11 mouse cellular contexts compared by ENCODE assay signal in the genomic region with DNA sequence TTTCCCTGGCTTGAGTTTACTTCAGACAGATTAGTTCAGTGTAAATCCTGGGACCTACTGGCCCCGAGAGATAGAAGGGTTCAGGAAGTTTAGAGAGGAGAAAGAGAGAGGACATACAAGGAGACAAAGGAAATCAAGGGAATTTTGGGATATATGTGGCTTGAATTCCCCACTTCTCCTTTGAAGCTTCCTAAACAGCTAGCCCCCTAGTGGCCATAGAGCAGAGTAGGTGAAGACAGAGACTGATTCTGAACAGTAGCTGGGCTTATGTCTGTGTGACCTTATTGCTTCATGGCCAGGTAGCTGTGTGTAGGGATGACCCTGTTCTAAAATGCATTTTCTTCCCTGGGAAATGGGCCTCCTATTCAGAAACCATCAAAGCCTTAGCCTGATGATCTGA.
DNase-seq lines count a peak whose midpoint lies in the region; ATAC-seq and TF ChIP-seq lines count a peak whose summit lies in the region.
"Had no signal": no experiment of that assay in that cellular context is flagged by ENCODE, and none has a peak within 500 bp of the region (broad histone marks: within the 10 kb centered on the region; RNA-seq: fewer than 3 reads in every experiment).

No protein-coding gene starts in this region.

- TF ChIP-seq CTCF in intestine, postnatal 0 days (IDR thresholded peaks at IDR 0.05; ENCODE audit: low read depth), result peak; percentile 73
- peak; percentile 68; the same call in 1 of the 2 replicates for TF ChIP-seq CTCF in brain, embryonic 14.5 days (IDR thresholded peaks at IDR 0.05; ENCODE audit: borderline replicate concordance, extremely low read depth, insufficient read depth, insufficient read length)
- peak; percentile 77 for TF ChIP-seq CTCF in stomach, postnatal 0 days (IDR thresholded peaks at IDR 0.05; ENCODE audit: low read depth)

- no peaks in the 10 kb centered on the region for H3K27me3 ChIP-seq in intestine, postnatal 0 days (replicated peaks; ENCODE audit: control insufficient read depth, insufficient read depth, low read length)
- no peaks in the 10 kb centered on the region for H3K27me3 ChIP-seq in intestine, embryonic 16.5 days (replicated peaks; ENCODE audit: control insufficient read depth, insufficient read depth, low read length)
- no peaks in the 10 kb centered on the region for H3K27me3 ChIP-seq in stomach, postnatal 0 days (ENCODE audit: control insufficient read depth, insufficient read depth, low read length)
- H3K27me3 ChIP-seq: heart, embryonic 12.5 days; megakaryocyte, embryonic 14.5 days had no signal

- no peak overlapping the region for H3K27ac ChIP-seq in intestine, postnatal 0 days (ENCODE audit: low read depth, low read length)
- no peak overlapping the region for H3K27ac ChIP-seq in intestine, embryonic 16.5 days (ENCODE audit: low read length)
- no peak overlapping the region for H3K27ac ChIP-seq in stomach, postnatal 0 days (replicated peaks)

- no peaks in the 10 kb centered on the region for H3K9me3 ChIP-seq in intestine, postnatal 0 days (ENCODE audit: control insufficient read depth)
- no peaks in the 10 kb centered on the region for H3K9me3 ChIP-seq in intestine, embryonic 16.5 days (ENCODE audit: control insufficient read depth, low read length)
- H3K9me3 ChIP-seq in stomach, postnatal 0 days (ENCODE audit: control insufficient read depth, low read length), result no peaks in the 10 kb centered on the region

- H3K4me2 ChIP-seq in intestine, postnatal 0 days (replicated peaks; ENCODE audit: low read depth), result no peak overlapping the region
- H3K4me2 ChIP-seq in intestine, embryonic 16.5 days (ENCODE audit: low read depth, low read length), result no peak overlapping the region
- H3K4me2 ChIP-seq in stomach, postnatal 0 days (replicated peaks; ENCODE audit: low read depth), result no peak overlapping the region
- H3K4me2 ChIP-seq: heart, embryonic 12.5 days had no signal

- TF ChIP-seq POLR2A in brain, embryonic 14.5 days (IDR thresholded peaks at IDR 0.05; ENCODE audit: borderline replicate concordance, extremely low read depth, insufficient read depth, insufficient read length, poor library complexity, severe bottlenecking), result no peak

- TF ChIP-seq EP300 in stomach, postnatal 0 days (optimal IDR thresholded peaks at IDR 0.05), result no peak

- H3K4me3 ChIP-seq in intestine, postnatal 0 days (ENCODE audit: low read depth, low read length), result no peak overlapping the region
- H3K4me3 ChIP-seq in intestine, embryonic 16.5 days (ENCODE audit: low read length), result no peak overlapping the region
- H3K4me3 ChIP-seq in stomach, postnatal 0 days (ENCODE audit: low read depth, low read length), result no peak overlapping the region
- H3K4me3 ChIP-seq: heart, embryonic 12.5 days; megakaryocyte, embryonic 14.5 days had no signal

- WGBS in intestine, postnatal 0 days, result 41% methylated on average over 1 of the region's 1 CpGs
- WGBS in intestine, embryonic 16.5 days, result 41% methylated on average over 1 of the region's 1 CpGs
- 50% methylated on average over 1 of the region's 1 CpGs for WGBS in stomach, postnatal 0 days

- no peak for ATAC-seq in intestine, postnatal 0 days
- ATAC-seq in intestine, embryonic 16.5 days, result no peak
- no peak for ATAC-seq in stomach, postnatal 0 days (ENCODE audit: low FRiP score, low TSS enrichment)

- H3K36me3 ChIP-seq in intestine, postnatal 0 days (ENCODE audit: control insufficient read depth, insufficient read depth), result no peaks in the 10 kb centered on the region
- H3K36me3 ChIP-seq in intestine, embryonic 16.5 days (ENCODE audit: control insufficient read depth, insufficient read depth, low read length), result no peaks in the 10 kb centered on the region
- no peaks in the 10 kb centered on the region for H3K36me3 ChIP-seq in stomach, postnatal 0 days (ENCODE audit: control insufficient read depth, insufficient read depth, low read length)
- H3K36me3 ChIP-seq: heart, embryonic 12.5 days had no signal

- H3K9ac ChIP-seq in intestine, postnatal 0 days (ENCODE audit: low read depth, low read length), result no peak overlapping the region
- H3K9ac ChIP-seq in intestine, embryonic 16.5 days (ENCODE audit: low read depth, low read length), result no peak overlapping the region
- no peak overlapping the region for H3K9ac ChIP-seq in stomach, postnatal 0 days (ENCODE audit: low read length)
- H3K9ac ChIP-seq: heart, embryonic 12.5 days had no signal

- peak; percentile 2 for DNase-seq in lung, postnatal 25 days (ENCODE audit: low spot score)
- no peak for DNase-seq in lung, postnatal 4 days
- DNase-seq in brain, embryonic 14.5 days (ENCODE audit: low read depth), result peak; percentile 47
- DNase-seq in stomach, postnatal 0 days (ENCODE audit: low spot score), result no peak
- no peak for DNase-seq in adrenal gland, adult 2 months
- DNase-seq: adrenal gland, postnatal 36 days; spleen, adult 18-20 months had no signal

- H3K4me1 ChIP-seq in intestine, postnatal 0 days (replicated peaks; ENCODE audit: control insufficient read depth, insufficient read depth, low read length), result no peaks in the 10 kb centered on the region
- H3K4me1 ChIP-seq in intestine, embryonic 16.5 days (ENCODE audit: control insufficient read depth, insufficient read depth, low read length), result no peaks in the 10 kb centered on the region
- H3K4me1 ChIP-seq in stomach, postnatal 0 days (replicated peaks; ENCODE audit: control insufficient read depth, insufficient read depth), result no peaks in the 10 kb centered on the region
- H3K4me1 ChIP-seq: heart, embryonic 12.5 days; megakaryocyte, embryonic 14.5 days had no signal

Comparison
In these comparisons a context has a peak if more than half of its experiments do, and no peak if none do; other contexts are left out.
1. DNase-seq: peak in lung, postnatal 25 days (single experiment) and brain, embryonic 14.5 days (single experiment); none in lung, postnatal 4 days (0 of 2), stomach, postnatal 0 days (single experiment) and adrenal gland, adult 2 months (single experiment).
2. Peak in every context shown above with its lines, with median percentiles within 50 percentile points of each other: CTCF ChIP-seq.